Comparison of ENCODE assay signal across 20 mouse cellular contexts in genomic region chr4:114438764-114439163, GRCm38 (mm10). TPM values are rescaled to one million over a fixed set of nuclear protein-coding genes. Genes with fewer than 3 reads are reported as not detected.
DNase-seq lines count a peak whose midpoint lies in the region; ATAC-seq and TF ChIP-seq lines count a peak whose summit lies in the region.
"Had no signal": no experiment of that assay in that cellular context is flagged by ENCODE, and none has a peak within 500 bp of the region (broad histone marks: within the 10 kb centered on the region; RNA-seq: fewer than 3 reads in every experiment).

No protein-coding gene starts in this region.

- CTCF ChIA-PET in Patski (lab: Charles Lee) = interaction anchor here (0.9 to 1.4 kb wide), 2 partner anchors 34 to 138 kb away, joined by 3 read pairs; no protein-coding TSS in a partner anchor

- peak; percentile 55 for TF ChIP-seq CTCF in hindbrain, postnatal 0 days (IDR thresholded peaks at IDR 0.05; ENCODE audit: low read depth)
- peak; percentile 56 for TF ChIP-seq CTCF in lung, embryonic 14.5 days (IDR thresholded peaks at IDR 0.05; ENCODE audit: low read depth)
- peak; percentile 41 for TF ChIP-seq CTCF in Patski (IDR thresholded peaks at IDR 0.05)

- no peak overlapping the region for H3K4me3 ChIP-seq in hindbrain, postnatal 0 days (ENCODE audit: low read length)
- no peak overlapping the region for H3K4me3 ChIP-seq in hindbrain, embryonic 10.5 days
- H3K4me3 ChIP-seq in lung, embryonic 14.5 days (ENCODE audit: low read depth, low read length) = no peak overlapping the region
- H3K4me3 ChIP-seq: embryonic facial prominence, embryonic 15.5 days; forebrain, embryonic 10.5 days; limb, embryonic 12.5 days; neural tube, embryonic 15.5 days had no signal

- ATAC-seq in hindbrain, postnatal 0 days = no peak
- no peak for ATAC-seq in lung, embryonic 14.5 days (ENCODE audit: insufficient read depth)
- ATAC-seq in Patski = no peak
- 0 out of 2 replicates have a peak, but pooled peaks have one; percentile 47 for ATAC-seq in megakaryocyte-erythroid progenitor cell, adult 5-6 weeks (replicated peaks; ENCODE audit: low FRiP score, low TSS enrichment, poor library complexity, severe bottlenecking)
- ATAC-seq: CD4-positive, CD25-positive, alpha-beta regulatory T cell, adult 4 months had no signal

- in situ Hi-C loops in Patski (cut with MboI; ENCODE audit: low pct_unique_long_range_greater_than_20kb) = loop anchor here (5.0 kb wide), 2 partner anchors 41 to 136 kb away; no protein-coding TSS in a partner anchor

- H3K27ac ChIP-seq in hindbrain, postnatal 0 days = no peak overlapping the region
- H3K27ac ChIP-seq in hindbrain, embryonic 10.5 days = no peak overlapping the region
- no peak overlapping the region for H3K27ac ChIP-seq in lung, embryonic 14.5 days (ENCODE audit: low read depth)
- H3K27ac ChIP-seq: embryonic facial prominence, embryonic 15.5 days; forebrain, embryonic 10.5 days; limb, embryonic 12.5 days; neural tube, embryonic 15.5 days had no signal

- H3K9me3 ChIP-seq in hindbrain, postnatal 0 days (ENCODE audit: low read length) = no peaks in the 10 kb centered on the region
- H3K9me3 ChIP-seq in hindbrain, embryonic 10.5 days = no peaks in the 10 kb centered on the region
- no peaks in the 10 kb centered on the region for H3K9me3 ChIP-seq in lung, embryonic 14.5 days (ENCODE audit: low read depth, low read length)
- H3K9me3 ChIP-seq: embryonic facial prominence, embryonic 15.5 days; forebrain, embryonic 10.5 days; limb, embryonic 12.5 days; neural tube, embryonic 15.5 days had no signal

- no peaks in the 10 kb centered on the region for H3K27me3 ChIP-seq in hindbrain, postnatal 0 days (ENCODE audit: insufficient read depth, low read length)
- H3K27me3 ChIP-seq in hindbrain, embryonic 10.5 days (ENCODE audit: insufficient read depth, poor library complexity, severe bottlenecking) = no peaks in the 10 kb centered on the region
- no peaks in the 10 kb centered on the region for H3K27me3 ChIP-seq in lung, embryonic 14.5 days (ENCODE audit: insufficient read depth, low read length)
- no peaks in the 10 kb centered on the region for H3K27me3 ChIP-seq in Patski
- H3K27me3 ChIP-seq: embryonic facial prominence, embryonic 15.5 days; limb, embryonic 12.5 days; neural tube, embryonic 15.5 days had no signal

- WGBS in hindbrain, postnatal 0 days = 57% methylated on average over 2 of the region's 2 CpGs
- WGBS in hindbrain, embryonic 10.5 days = 56% methylated on average over 2 of the region's 2 CpGs
- 56% methylated on average over 2 of the region's 2 CpGs for WGBS in lung, embryonic 14.5 days

- H3K4me1 ChIP-seq in hindbrain, postnatal 0 days (ENCODE audit: insufficient read depth, low read length) = no peaks in the 10 kb centered on the region
- H3K4me1 ChIP-seq in hindbrain, embryonic 10.5 days (replicated peaks) = peaks cover 5% of the 10 kb centered on the region; the same call in 1 of the 2 replicates
- peaks cover 10% of the 10 kb centered on the region; the same call in 1 of the 2 replicates for H3K4me1 ChIP-seq in lung, embryonic 14.5 days (ENCODE audit: insufficient read depth)
- H3K4me1 ChIP-seq: limb, embryonic 12.5 days; neural tube, embryonic 15.5 days had no signal

- no peak overlapping the region for H3K9ac ChIP-seq in hindbrain, postnatal 0 days (replicated peaks; ENCODE audit: low read length)
- no peak overlapping the region for H3K9ac ChIP-seq in lung, embryonic 14.5 days
- H3K9ac ChIP-seq: embryonic facial prominence, embryonic 15.5 days; limb, embryonic 12.5 days; neural tube, embryonic 15.5 days had no signal

- H3K36me3 ChIP-seq in hindbrain, postnatal 0 days (ENCODE audit: insufficient read depth, low read length) = no peaks in the 10 kb centered on the region
- H3K36me3 ChIP-seq in hindbrain, embryonic 10.5 days = no peaks in the 10 kb centered on the region
- H3K36me3 ChIP-seq in lung, embryonic 14.5 days (ENCODE audit: insufficient read depth) = no peaks in the 10 kb centered on the region
- H3K36me3 ChIP-seq: embryonic facial prominence, embryonic 15.5 days; forebrain, embryonic 10.5 days; limb, embryonic 12.5 days; neural tube, embryonic 15.5 days had no signal

- DNase-seq in hindbrain, postnatal 0 days (ENCODE audit: low spot score) = no peak
- no peak for DNase-seq in hindbrain, embryonic 10.5 days (ENCODE audit: low spot score)
- DNase-seq in lung, embryonic 14.5 days = peak; percentile 29
- DNase-seq in lung, postnatal 36 days = no peak
- DNase-seq in Patski (ENCODE audit: low read depth, low spot score) = no peak
- DNase-seq in gastrocnemius, postnatal 4 days (ENCODE audit: low spot score in 2 of 2) = no peak
- DNase-seq in layer of hippocampus, postnatal 10 days (ENCODE audit: low spot score in 2 of 2) = no peak
- DNase-seq: adrenal gland, adult 8-10 months; cerebellum, adult 11 months; cerebellum, postnatal 36 days; gastrocnemius, postnatal 10 days; kidney, adult 9 months; thymus, postnatal 4 days had no signal

- POLR2A ChIA-PET in Patski (lab: Charles Lee) = no interaction called here

- H3K4me2 ChIP-seq in hindbrain, postnatal 0 days (ENCODE audit: low read depth, low read length) = no peak overlapping the region
- no peak overlapping the region for H3K4me2 ChIP-seq in lung, embryonic 14.5 days
- H3K4me2 ChIP-seq: embryonic facial prominence, embryonic 15.5 days; heart, embryonic 11.5 days; limb, embryonic 12.5 days; neural tube, embryonic 15.5 days had no signal

RNA-seq across cellular contexts. Expression of gene Trabd2b, which starts 32.2 kb away (rescaled TPM):
- 1.5 and 1.8 TPM in 2 replicates for total RNA-seq in hindbrain, postnatal 0 days (2014; rRNA removed)
- 0.59 and 0.65 TPM in 2 replicates for polyA plus RNA-seq in hindbrain, postnatal 0 days (2015; fragmentation: Nextera tagmentation; extraction: Ambion mirVana)
- 1.2 and 1.5 TPM in 2 replicates for polyA plus RNA-seq in hindbrain, embryonic 10.5 days (2016; fragmentation: Nextera tagmentation; extraction: Ambion mirVana)
- polyA plus RNA-seq in lung, embryonic 14.5 days (2014; fragmentation: Nextera tagmentation; extraction: Ambion mirVana) = 4.6 and 4.7 TPM in 2 replicates
- polyA plus RNA-seq in Patski (2021) = 0.63 TPM
- total RNA-seq in megakaryocyte-erythroid progenitor cell, adult 5-6 weeks (2014; fragmentation: Nextera tagmentation) = not detected in 2 replicates
- total RNA-seq in megakaryocyte-erythroid progenitor cell, adult 5-6 weeks (2017) = not detected in 2 replicates
- 1 to 10 TPM; 3.1 to 3.8 TPM for total RNA-seq in gastrocnemius, postnatal 4 days (2021)
- total RNA-seq in layer of hippocampus, postnatal 10 days (2021) = 1 to 10 TPM; 1.3 to 1.5 TPM
- polyA plus RNA-seq: CD4-positive, CD25-positive, alpha-beta regulatory T cell, adult 4 months had no signal
